Mouse (Mus musculus) MEL (cell line): Measurements from ENCODE around the gene Snrpd3. TPM values are rescaled to one million over a fixed set of nuclear protein-coding genes. Genes with fewer than 3 reads are reported as not detected.

Experiments used
- DNase-seq: peaks from one replicate; pipeline ENCODE4 v3.0.0; 2011; ENCODE audit warnings: low read depth, low spot score
- H3K27ac ChIP-seq: 2 replicates; pipeline ENCODE4 v1.5.1; 2012; ENCODE audit warnings: low read depth, mild to moderate bottlenecking, control low read depth, low read length, moderate library complexity; ENCODE audit not compliant: control insufficient read depth
- H3K27me3 ChIP-seq, 2 experiments: fragments of 150-350 bp in 1 of 2; sonication (generic) in 1 of 2; 2 replicates each; pipeline ENCODE4 v1.6.1; 2012; ENCODE audit warnings: low read length in 2 of 2, mild to moderate bottlenecking in 2 of 2, improper control_type of control experiment in 1 of 2, moderate library complexity in 1 of 2; ENCODE audit not compliant: insufficient read depth in 2 of 2, control insufficient read depth in 1 of 2
- H3K36me3 ChIP-seq, 2 experiments: 2 replicates each; pipeline ENCODE4 v1.6.1; 2012 to 2014; ENCODE audit warnings: low read length in 2 of 2, improper control_type of control experiment in 1 of 2, inconsistent platforms in 1 of 2, mild to moderate bottlenecking in 1 of 2; ENCODE audit not compliant: insufficient read depth in 2 of 2, control insufficient read depth in 1 of 2
- H3K4me1 ChIP-seq, 2 experiments: fragments of 150-350 bp in 1 of 2; sonication (generic) in 1 of 2; 2 replicates each; pipeline ENCODE4 v1.6.1; 2012; ENCODE audit warnings: low read length in 2 of 2, improper control_type of control experiment in 1 of 2, mild to moderate bottlenecking in 1 of 2; ENCODE audit not compliant: insufficient read depth in 2 of 2, control insufficient read depth in 1 of 2
- H3K4me3 ChIP-seq, 2 experiments: fragments of 150-350 bp in 1 of 2; sonication (generic) in 1 of 2; 2 replicates each; pipeline ENCODE4 v1.5.1; 2012; ENCODE audit warnings: low read depth in 2 of 2, low read length in 2 of 2, mild to moderate bottlenecking in 2 of 2, moderate library complexity in 2 of 2, control low read depth in 1 of 2, improper control_type of control experiment in 1 of 2; ENCODE audit not compliant: control insufficient read depth in 1 of 2, insufficient read depth in 1 of 2
- H3K79me2 ChIP-seq: 2 replicates; pipeline ENCODE4 v1.6.1; 2012; ENCODE audit warnings: mild to moderate bottlenecking, low read length, moderate library complexity; ENCODE audit not compliant: control insufficient read depth, poor library complexity, insufficient read depth
- H3K9ac ChIP-seq: 2 replicates; pipeline ENCODE4 v1.6.1; 2012; ENCODE audit warnings: low read depth, mild to moderate bottlenecking, control low read depth, low read length, moderate library complexity; ENCODE audit not compliant: control insufficient read depth, poor library complexity, severe bottlenecking
- H3K9me3 ChIP-seq: fragments of 150-350 bp; sonication (generic); replicated peaks from 2 replicates; pipeline ENCODE4 v1.6.1; 2012; ENCODE audit warnings: mild to moderate bottlenecking, low read length, improper control_type of control experiment, moderate library complexity; ENCODE audit not compliant: insufficient read depth
- BHLHE40 ChIP-seq: IDR thresholded peaks from 2 replicates; pipeline ENCODE4 v1.6.1; 2012; ENCODE audit warnings: low read depth, mild to moderate bottlenecking, inconsistent platforms, low read length, improper control_type of control experiment, borderline replicate concordance
- CTCF ChIP-seq, 3 experiments: IDR thresholded peaks in 2 of 3; conservative IDR thresholded peaks in 1 of 3; 2 replicates each; pipeline ENCODE4 v1.5.1; 2011 to 2012; ENCODE audit warnings: low read length in 3 of 3, low read depth in 2 of 3, mild to moderate bottlenecking in 2 of 3, improper control_type of control experiment in 1 of 3, inconsistent platforms in 1 of 3, mixed read lengths in 1 of 3, moderate library complexity in 1 of 3; ENCODE audit not compliant: control insufficient read depth in 1 of 3, insufficient read depth in 1 of 3, poor library complexity in 1 of 3, severe bottlenecking in 1 of 3
- E2F4 ChIP-seq: IDR thresholded peaks from 2 replicates; pipeline ENCODE4 v1.6.1; 2011; ENCODE audit warnings: low read depth, low read length, improper control_type of control experiment, borderline replicate concordance
- ETS1 ChIP-seq: IDR thresholded peaks from 2 replicates; pipeline ENCODE4 v1.6.1; 2012; ENCODE audit warnings: low read depth, mild to moderate bottlenecking, inconsistent platforms, low read length, improper control_type of control experiment, moderate library complexity
- GABPA ChIP-seq: IDR thresholded peaks from 2 replicates; pipeline ENCODE4 v1.6.1; 2012; ENCODE audit warnings: low read depth, mild to moderate bottlenecking, inconsistent platforms, low read length, improper control_type of control experiment, moderate library complexity
- KAT2A ChIP-seq: conservative IDR thresholded peaks from 2 replicates; pipeline ENCODE4 v1.6.1; 2012; ENCODE audit warnings: low read depth, low read length, improper control_type of control experiment, inconsistent platforms
- MAFK ChIP-seq: IDR thresholded peaks from 2 replicates; pipeline ENCODE4 v1.6.1; 2011; ENCODE audit warnings: low read depth, mild to moderate bottlenecking, low read length, improper control_type of control experiment, borderline replicate concordance
- MEF2A ChIP-seq: IDR thresholded peaks from 2 replicates; pipeline ENCODE4 v1.6.1; 2014; ENCODE audit warnings: low read depth, mild to moderate bottlenecking, inconsistent platforms, low read length, improper control_type of control experiment; ENCODE audit not compliant: poor library complexity, insufficient replicate concordance, severe bottlenecking; ENCODE audit errors: extremely low read depth
- MXI1 ChIP-seq: IDR thresholded peaks from 2 replicates; pipeline ENCODE4 v1.6.1; 2011; ENCODE audit warnings: mild to moderate bottlenecking, low read depth, low read length, improper control_type of control experiment
- POLR2A ChIP-seq, 2 experiments: IDR thresholded peaks; 2 replicates each; pipeline ENCODE4 v1.6.1; 2011 to 2012; ENCODE audit warnings: low read length in 2 of 2, mild to moderate bottlenecking in 2 of 2, control low read depth in 1 of 2, improper control_type of control experiment in 1 of 2, low read depth in 1 of 2, moderate library complexity in 1 of 2; ENCODE audit not compliant: control insufficient read depth in 1 of 2, insufficient read depth in 1 of 2, poor library complexity in 1 of 2
- POLR2AphosphoS2 ChIP-seq: IDR thresholded peaks from 2 replicates; pipeline ENCODE4 v1.6.1; 2011; ENCODE audit warnings: low read length, improper control_type of control experiment
- POLR2AphosphoS5 ChIP-seq: IDR thresholded peaks from 2 replicates; pipeline ENCODE4 v1.6.1; 2012; ENCODE audit warnings: low read depth, borderline replicate concordance, mild to moderate bottlenecking, inconsistent platforms, low read length, moderate library complexity, mixed read lengths
- RAD21 ChIP-seq: IDR thresholded peaks from 2 replicates; pipeline ENCODE4 v1.6.1; 2011; ENCODE audit warnings: mild to moderate bottlenecking, low read depth, low read length, improper control_type of control experiment
- TBP ChIP-seq: IDR thresholded peaks from 2 replicates; pipeline ENCODE4 v1.8.0; 2011; ENCODE audit warnings: low read depth, low read length, improper control_type of control experiment
- TCF12 ChIP-seq: IDR thresholded peaks from 2 replicates; pipeline ENCODE4 v1.6.1; 2014; ENCODE audit warnings: low read depth, mild to moderate bottlenecking, inconsistent platforms, low read length, improper control_type of control experiment, moderate library complexity
- UBTF ChIP-seq: IDR thresholded peaks from 2 replicates; pipeline ENCODE4 v1.6.1; 2012; ENCODE audit warnings: low read depth, mild to moderate bottlenecking, inconsistent platforms, low read length, improper control_type of control experiment, moderate library complexity, borderline replicate concordance; ENCODE audit not compliant: insufficient read depth
- USF1 ChIP-seq: IDR thresholded peaks from 2 replicates; pipeline ENCODE4 v1.6.1; 2014; ENCODE audit warnings: low read depth, mild to moderate bottlenecking, inconsistent platforms, low read length, improper control_type of control experiment, moderate library complexity
- ZC3H11A ChIP-seq: IDR thresholded peaks from 2 replicates; pipeline ENCODE4 v1.6.1; 2012; ENCODE audit warnings: low read depth, mild to moderate bottlenecking, inconsistent platforms, low read length, improper control_type of control experiment
- ZKSCAN1 ChIP-seq: IDR thresholded peaks from 2 replicates; pipeline ENCODE4 v1.6.1; 2012; ENCODE audit warnings: low read depth, mild to moderate bottlenecking, inconsistent platforms, low read length, improper control_type of control experiment, moderate library complexity
- ZMIZ1 ChIP-seq: IDR thresholded peaks from 2 replicates; pipeline ENCODE4 v1.6.1; 2012; ENCODE audit warnings: low read depth, mild to moderate bottlenecking, inconsistent platforms, low read length, improper control_type of control experiment, moderate library complexity
- ZNF384 ChIP-seq: IDR thresholded peaks from 2 replicates; pipeline ENCODE4 v1.6.1; 2012; ENCODE audit warnings: low read depth, mild to moderate bottlenecking, inconsistent platforms, low read length, improper control_type of control experiment
- polyA plus RNA-seq, 2 experiments: library from polyadenylated mRNA; stranded (reverse) in 1 of 2; unstranded in 1 of 2; fragments of >175 nt in 1 of 2; fragments of >200 nt in 1 of 2; gene quantifications; 2 replicates each; pipeline versions ENCODE4 v1.2.1 to v1.2.4; 2012; ENCODE audit warnings: low replicate concordance in 2 of 2, low read depth in 1 of 2; ENCODE audit not compliant: insufficient read length in 2 of 2, insufficient read depth in 1 of 2, missing spikeins in 1 of 2
- total RNA-seq: library from RNA; depleted of rRNA; stranded (reverse); fragments of 300-350 nt; gene quantifications from 2 replicates; pipeline ENCODE4 v1.2.3, GENCODE M21; 2012

Gene Snrpd3
- total and polyA plus RNA-seq, 3 experiments: 155 to 643 TPM; not detected in 1

GRCm38 (mm10) chr10:75499791-75500190 lies 17.6 kb upstream of the Snrpd3 start:
- H3K27me3 ChIP-seq: no peaks in the 10 kb centered on the region
- H3K79me2 ChIP-seq: no peaks in the 10 kb centered on the region
- no peak for TF ChIP-seq TCF12
- TF ChIP-seq RAD21: no peak
- no peak for TF ChIP-seq E2F4
- TF ChIP-seq GABPA: no peak
- TF ChIP-seq MXI1: no peak
- TF ChIP-seq POLR2AphosphoS5: no peak
- no peak for TF ChIP-seq ZC3H11A
- no peak for TF ChIP-seq ETS1
- TF ChIP-seq CTCF (IDR thresholded peaks at IDR 0.05 in 2 of 3, conservative IDR thresholded peaks at IDR 0.05 in 1 of 3; ENCODE audit: control insufficient read depth in 1 of 3, insufficient read depth in 1 of 3, low read depth in 2 of 3, low read length in 3 of 3, poor library complexity in 1 of 3, severe bottlenecking in 1 of 3): no peak
- no peak for TF ChIP-seq POLR2AphosphoS2
- no peak for TF ChIP-seq ZMIZ1
- no peak for TF ChIP-seq MAFK
- no peak for TF ChIP-seq TBP
- no peak for TF ChIP-seq ZNF384
- no peak for TF ChIP-seq UBTF
- no peak for TF ChIP-seq KAT2A
- TF ChIP-seq USF1: no peak
- TF ChIP-seq BHLHE40: no peak
- TF ChIP-seq ZKSCAN1: no peak
- no peak for TF ChIP-seq MEF2A
- TF ChIP-seq, all 39 proteins: peak for 0
- H3K9ac ChIP-seq: no peak overlapping the region
- H3K9me3 ChIP-seq: no peaks in the 10 kb centered on the region
- DNase-seq: no peak
- H3K4me3 ChIP-seq: no peak overlapping the region
- H3K27ac ChIP-seq: no peak overlapping the region
- H3K4me1 ChIP-seq: peaks cover 0 to 9% of the 10 kb centered on the region in 2 experiments; a peak in 2 of 4 replicates
- H3K36me3 ChIP-seq: peaks cover 0 to 3% of the 10 kb centered on the region in 2 experiments; a peak in 2 of 4 replicates

DNA sequence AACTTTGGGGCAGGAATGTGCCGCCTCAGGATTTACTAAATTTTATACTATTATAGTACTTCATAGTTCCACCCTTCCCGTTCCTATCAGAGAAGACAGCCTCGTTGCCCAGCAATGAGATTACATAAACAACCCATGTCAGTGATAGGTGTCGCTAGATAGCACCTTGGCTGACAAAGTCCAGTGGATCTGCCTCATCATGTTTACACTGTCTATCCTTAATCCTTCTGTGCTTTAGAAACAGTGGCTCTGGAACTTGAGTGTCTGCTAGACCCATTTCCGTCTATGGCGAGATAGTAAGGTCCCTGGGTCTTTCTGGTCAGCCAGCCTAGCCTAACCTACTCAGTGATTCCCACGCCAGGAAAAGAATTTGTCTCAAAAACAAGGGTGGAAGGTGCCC lies 17.0 kb upstream of the Snrpd3 start:
- Histone ChIP-seq H3K4me1 (peaks cover 0 to 14% of the 10 kb centered on the region in 2 experiments; a peak in 2 of 4 replicates), H3K4me3 (no peak overlapping the region), H3K9me3 (no peaks in the 10 kb centered on the region), H3K79me2 (no peaks in the 10 kb centered on the region), H3K27me3 (no peaks in the 10 kb centered on the region), H3K9ac (no peak overlapping the region), H3K27ac (no peak overlapping the region), H3K36me3 (peaks cover 0 to 6% of the 10 kb centered on the region in 2 experiments; a peak in 2 of 4 replicates)
- no peak for TF ChIP-seq POLR2A (IDR thresholded peaks at IDR 0.05; ENCODE audit: control insufficient read depth in 1 of 2, insufficient read depth in 1 of 2, low read depth in 1 of 2, low read length in 2 of 2, poor library complexity in 1 of 2)
- DNase-seq: no peak
